Mouse (Mus musculus): ENCODE results near the gene Sbno2. TPM values are rescaled to one million over a fixed set of nuclear protein-coding genes. Genes with fewer than 3 reads are reported as not detected.
"Not testable (repeated sequence)": the region's sequence is repeated elsewhere in the genome, so short reads cannot be mapped to it uniquely, and the experiment has no call there.

Gene Sbno2
- polyA plus RNA-seq, 1 experiment from 2014 or later: 15.2 TPM

DNA sequence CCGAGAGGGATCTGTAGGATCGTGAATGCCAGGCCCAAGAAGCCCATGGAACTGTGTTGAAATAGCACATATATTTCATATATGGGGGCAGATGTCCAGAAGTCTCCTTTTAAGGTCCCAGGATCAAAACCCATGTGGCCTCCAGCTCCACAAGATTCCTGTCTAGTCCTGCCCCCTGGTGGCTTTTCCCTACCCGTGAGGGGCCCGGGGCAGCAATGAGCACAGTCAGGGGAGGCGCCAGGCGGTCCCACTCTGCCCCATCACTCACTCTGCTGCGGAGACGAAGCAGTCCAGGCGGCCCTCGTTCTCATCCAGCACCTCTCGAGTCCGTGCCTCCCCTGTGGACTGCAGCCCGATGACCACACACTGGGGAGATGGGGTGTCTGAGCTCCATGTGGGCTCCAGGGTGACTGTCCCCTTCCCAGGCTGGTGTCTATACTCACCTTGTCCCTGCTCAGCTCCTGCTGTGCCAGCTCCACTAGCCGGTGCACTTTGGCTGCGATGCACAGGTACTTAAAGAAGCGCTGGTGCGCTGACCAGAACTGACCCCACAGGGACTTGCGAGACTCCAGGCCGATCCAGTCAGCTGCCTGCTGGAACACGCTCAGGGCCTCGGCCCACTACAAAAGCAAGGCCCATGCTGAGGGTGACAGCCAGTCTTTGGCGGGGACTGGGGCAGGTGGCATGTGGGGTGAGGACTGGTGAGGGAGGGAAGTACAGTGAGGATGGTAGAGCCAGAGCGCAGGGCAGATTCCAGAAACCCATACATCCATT, 41.3 kb downstream of the Sbno2 start:
- ATAC-seq (ENCODE audit: low FRiP score, low read depth): no peak
- 73% methylated on average over 23 of the region's 23 CpGs for WGBS
- H3K9ac ChIP-seq: peak overlapping the region; percentile 36; the same call in 1 of the 2 replicates
- H3K4me3 ChIP-seq: no peak overlapping the region
- peaks cover 64% of the 10 kb centered on the region for H3K36me3 ChIP-seq
- H3K4me1 ChIP-seq: no peaks in the 10 kb centered on the region
- H3K9me3 ChIP-seq: no peaks in the 10 kb centered on the region
- H3K27me3 ChIP-seq: no peaks in the 10 kb centered on the region
- no peak overlapping the region for H3K27ac ChIP-seq
- H3K4me2 ChIP-seq (replicated peaks): no peak overlapping the region

DNA sequence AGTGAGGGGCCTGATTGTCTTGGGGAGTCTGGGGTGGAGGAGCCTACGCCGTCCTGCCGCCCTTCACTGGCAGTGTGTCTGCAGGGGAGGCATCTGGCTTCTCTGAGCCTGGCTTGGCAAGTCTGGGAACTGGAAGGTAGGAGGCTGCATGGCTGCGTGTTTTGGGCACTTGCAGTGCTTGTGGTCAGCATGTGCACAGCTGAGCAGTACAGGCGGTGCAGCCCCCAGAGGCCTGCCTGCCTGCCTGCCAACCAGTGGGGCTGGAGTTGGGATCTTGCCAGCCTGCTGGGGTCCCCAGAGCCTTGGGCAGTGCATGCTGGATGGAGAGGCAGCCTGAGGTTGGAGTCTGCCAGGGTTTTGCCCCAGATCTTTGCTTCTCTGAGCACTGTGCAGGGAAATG, 42.3 kb downstream of the Sbno2 start:
- 92% methylated on average over 5 of the region's 5 CpGs for WGBS
- ATAC-seq (ENCODE audit: low FRiP score, low read depth): no peak
- H3K36me3 ChIP-seq: peaks cover 73% of the 10 kb centered on the region
- H3K4me2 ChIP-seq (replicated peaks): no peak overlapping the region
- no peaks in the 10 kb centered on the region for H3K9me3 ChIP-seq
- H3K4me3 ChIP-seq: no peak overlapping the region
- no peak overlapping the region for H3K27ac ChIP-seq
- H3K27me3 ChIP-seq: no peaks in the 10 kb centered on the region
- H3K4me1 ChIP-seq: no peaks in the 10 kb centered on the region
- H3K9ac ChIP-seq: 0 out of 2 replicates have a peak overlapping the region, but pooled peaks have one; percentile 36

DNA sequence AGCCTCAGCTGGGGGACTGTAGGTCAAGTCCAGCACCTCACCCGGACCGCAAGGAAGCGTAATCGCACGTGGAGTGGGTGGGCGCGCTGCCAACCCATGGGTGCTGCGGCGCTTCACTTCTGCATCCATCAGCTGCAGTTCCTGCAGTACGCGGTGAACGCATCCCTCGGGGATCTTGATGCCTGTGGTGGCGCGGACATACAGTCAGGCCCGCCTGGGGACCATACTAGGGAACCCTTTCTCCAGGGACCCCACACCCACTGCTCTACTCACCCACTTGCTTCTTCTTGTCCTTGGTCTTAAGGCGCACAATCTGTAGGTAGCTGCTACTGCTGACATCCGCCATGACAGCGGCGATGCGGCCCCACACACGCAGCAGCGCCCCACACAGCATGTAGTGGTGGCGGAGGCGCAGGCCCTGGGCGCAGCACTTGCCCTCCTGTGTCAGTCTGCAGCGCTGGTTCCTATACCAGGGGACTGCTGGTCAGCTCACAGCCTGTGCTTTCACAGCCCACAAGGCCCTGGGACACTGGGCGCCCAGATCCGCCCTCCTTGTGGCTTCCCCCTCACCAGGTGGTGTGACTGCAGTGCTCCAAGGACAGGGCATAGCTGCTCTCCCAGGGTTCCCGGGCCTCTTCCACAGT, 47.6 kb downstream of the Sbno2 start:
- WGBS: 79% methylated on average over 30 of the region's 30 CpGs
- H3K4me2 ChIP-seq (replicated peaks): no peak overlapping the region
- H3K4me1 ChIP-seq: peaks cover 20% of the 10 kb centered on the region
- no peaks in the 10 kb centered on the region for H3K27me3 ChIP-seq
- H3K9me3 ChIP-seq: no peaks in the 10 kb centered on the region
- ATAC-seq (ENCODE audit: low FRiP score, low read depth): no peak
- H3K36me3 ChIP-seq: peaks cover 74% of the 10 kb centered on the region
- H3K27ac ChIP-seq: no peak overlapping the region; the same call in 1 of the 2 replicates
- no peak overlapping the region for H3K4me3 ChIP-seq
- H3K9ac ChIP-seq: no peak overlapping the region; the same call in 1 of the 2 replicates

DNA sequence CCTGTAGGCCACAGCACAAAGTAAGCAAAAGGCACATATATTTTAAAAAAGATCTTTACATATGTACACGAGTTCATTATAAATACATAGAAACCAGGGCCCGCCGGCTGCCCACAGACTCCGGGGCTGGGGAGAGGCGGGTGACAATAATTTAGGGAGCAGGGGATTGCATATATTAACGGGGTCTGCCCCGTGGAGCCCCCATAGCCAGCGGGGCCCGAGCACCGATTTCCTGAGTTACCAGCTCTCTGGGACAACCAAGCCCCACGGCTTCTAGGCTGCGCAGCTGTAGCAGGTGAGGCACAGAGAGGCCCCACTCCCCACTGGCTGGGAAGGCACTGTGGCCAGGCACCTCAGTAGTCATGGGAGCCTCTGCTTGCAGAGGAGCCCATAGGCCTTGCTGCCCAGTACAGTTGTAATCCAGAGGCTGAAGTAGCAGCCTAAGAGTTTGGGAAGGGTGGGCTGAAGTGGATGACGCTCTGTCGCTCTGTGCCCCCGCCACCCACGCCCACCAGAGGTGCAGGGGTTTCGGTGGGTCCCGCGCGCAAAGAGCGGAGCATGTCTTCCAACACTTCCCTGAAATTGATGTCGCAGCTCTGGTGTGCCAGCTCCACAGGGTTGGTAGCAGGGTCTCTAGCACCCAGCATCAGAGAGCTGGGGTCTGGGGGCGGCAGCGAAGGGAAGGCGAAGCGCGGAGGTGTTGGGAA, 48.2 kb downstream of the Sbno2 start:
- H3K4me2 ChIP-seq (replicated peaks): no peak overlapping the region
- no peaks in the 10 kb centered on the region for H3K9me3 ChIP-seq
- 90% methylated on average over 27 of the region's 27 CpGs for WGBS
- no peaks in the 10 kb centered on the region for H3K27me3 ChIP-seq
- H3K4me3 ChIP-seq: no peak overlapping the region
- peak overlapping the region; percentile 31; the same call in 1 of the 2 replicates for H3K9ac ChIP-seq
- no peak for ATAC-seq (ENCODE audit: low FRiP score, low read depth)
- peaks cover 67% of the 10 kb centered on the region for H3K36me3 ChIP-seq
- H3K27ac ChIP-seq: no peak overlapping the region; the same call in 1 of the 2 replicates
- H3K4me1 ChIP-seq: peaks cover 21% of the 10 kb centered on the region

DNA sequence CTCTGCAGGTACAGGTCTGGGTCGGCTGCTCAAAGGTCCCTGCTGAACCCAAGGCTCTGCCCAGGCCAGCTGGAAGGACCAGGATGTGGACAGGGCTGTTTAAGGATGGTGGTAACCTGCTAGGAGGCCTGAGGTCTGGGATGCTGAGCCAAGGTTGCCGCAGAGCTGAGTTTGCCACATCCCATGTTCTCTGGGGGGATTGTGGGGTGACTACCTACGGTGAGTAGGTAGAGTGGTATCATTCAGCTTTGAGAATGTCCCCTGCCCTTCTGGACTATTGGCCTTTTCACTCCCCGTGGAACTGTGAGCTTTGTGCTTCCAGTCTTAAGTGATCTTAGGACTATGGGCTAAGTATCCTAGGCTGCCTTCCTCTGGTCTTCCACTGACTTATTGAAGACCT, 48.9 kb downstream of the Sbno2 start:
- ATAC-seq (ENCODE audit: low FRiP score, low read depth): no peak
- Histone ChIP-seq H3K4me2 (replicated peaks) (no peak overlapping the region), H3K36me3 (peaks cover 62% of the 10 kb centered on the region), H3K27ac (no peak overlapping the region), H3K4me3 (no peak overlapping the region), H3K9me3 (no peaks in the 10 kb centered on the region), H3K4me1 (peaks cover 28% of the 10 kb centered on the region), H3K27me3 (no peaks in the 10 kb centered on the region), H3K9ac (no peak overlapping the region)
- WGBS: 88% methylated on average over 4 of the region's 4 CpGs

DNA sequence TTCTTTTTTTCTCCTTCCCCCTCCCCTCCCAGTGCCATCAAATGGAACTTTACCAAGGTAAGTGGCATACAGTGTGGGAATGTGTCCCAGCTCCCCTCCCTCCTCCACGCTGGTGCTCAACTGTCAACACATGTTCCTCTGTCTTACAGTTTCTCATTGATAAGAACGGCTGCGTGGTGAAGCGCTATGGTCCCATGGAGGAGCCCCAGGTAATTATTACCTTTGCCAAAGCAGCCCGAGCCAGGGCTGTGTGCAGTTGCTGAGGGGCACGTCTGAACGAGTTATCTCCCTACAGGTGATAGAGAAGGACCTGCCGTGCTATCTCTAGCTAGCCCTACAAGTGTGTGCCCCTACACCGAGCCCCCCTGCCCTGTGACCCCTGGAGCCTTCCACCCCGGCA, 49.5 kb downstream of the Sbno2 start:
- no peak overlapping the region for H3K27ac ChIP-seq
- ATAC-seq (ENCODE audit: low FRiP score, low read depth): no peak
- no peaks in the 10 kb centered on the region for H3K9me3 ChIP-seq
- H3K4me2 ChIP-seq (replicated peaks): no peak overlapping the region
- 77% methylated on average over 9 of the region's 10 CpGs for WGBS
- H3K4me3 ChIP-seq: no peak overlapping the region
- no peaks in the 10 kb centered on the region for H3K27me3 ChIP-seq
- peaks cover 56% of the 10 kb centered on the region for H3K36me3 ChIP-seq
- no peak overlapping the region for H3K9ac ChIP-seq
- peaks cover 28% of the 10 kb centered on the region for H3K4me1 ChIP-seq

DNA sequence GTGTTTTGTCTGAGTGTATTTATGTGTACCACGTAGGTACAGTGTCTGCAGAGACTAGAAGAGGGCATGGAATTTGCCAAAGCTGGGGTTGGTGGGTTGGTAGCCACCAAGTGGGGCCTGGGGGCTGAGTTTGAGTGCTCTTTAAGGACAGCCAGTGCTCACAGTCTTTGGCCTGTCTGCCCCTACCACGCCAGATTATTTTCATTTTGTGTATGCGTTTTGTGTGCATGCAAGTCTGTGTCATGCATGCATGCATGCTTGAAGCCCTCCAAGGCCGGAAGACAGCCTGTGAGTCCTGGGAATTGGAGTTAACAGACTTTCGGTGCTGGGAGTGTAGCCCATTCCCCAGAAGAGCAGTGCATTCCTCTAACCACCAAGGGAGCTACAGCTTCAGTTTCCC, 50.0 kb downstream of the Sbno2 start:
- 79% methylated on average over 5 of the region's 5 CpGs for whole genome bisulfite sequencing
- Histone ChIP-seq H3K4me2 (replicated peaks) (peak overlapping the region; percentile 87), H3K27ac (no peak overlapping the region), H3K4me3 (peak overlapping the region; percentile 73), H3K36me3 (peaks cover 51% of the 10 kb centered on the region), H3K9ac (peak overlapping the region; percentile 50), H3K9me3 (no peaks in the 10 kb centered on the region), H3K4me1 (peaks cover 28% of the 10 kb centered on the region), H3K27me3 (no peaks in the 10 kb centered on the region)
- no peak for ATAC-seq (ENCODE audit: low FRiP score, low read depth)

DNA sequence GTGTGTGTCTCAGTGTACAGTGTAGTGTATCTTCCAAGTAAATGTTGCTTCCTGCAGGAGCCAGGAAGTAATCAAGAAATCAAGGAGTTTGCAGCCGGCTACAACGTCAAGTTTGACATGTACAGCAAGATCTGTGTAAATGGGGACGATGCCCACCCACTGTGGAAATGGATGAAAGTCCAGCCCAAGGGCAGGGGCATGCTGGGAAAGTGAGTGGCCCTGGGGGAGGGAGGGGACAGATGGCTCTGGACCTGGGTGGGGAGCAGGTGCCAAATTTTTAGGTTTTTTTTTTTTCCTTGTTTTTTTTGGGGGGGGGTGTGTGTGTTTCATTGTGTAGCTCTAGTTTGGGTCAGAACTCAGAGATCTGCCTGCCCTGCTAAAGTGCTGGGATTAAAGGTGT, 50.5 kb downstream of the Sbno2 start:
- Histone ChIP-seq H3K9ac (peak overlapping the region; percentile 87), H3K4me3 (peak overlapping the region; percentile 73), H3K4me1 (peaks cover 28% of the 10 kb centered on the region), H3K36me3 (peaks cover 46% of the 10 kb centered on the region), H3K4me2 (replicated peaks) (peak overlapping the region; percentile 87)
- not testable (repeated sequence) for H3K27ac ChIP-seq; ATAC-seq (ENCODE audit: low FRiP score, low read depth); H3K27me3 ChIP-seq; H3K9me3 ChIP-seq
- WGBS: 30% methylated on average over 3 of the region's 3 CpGs

DNA sequence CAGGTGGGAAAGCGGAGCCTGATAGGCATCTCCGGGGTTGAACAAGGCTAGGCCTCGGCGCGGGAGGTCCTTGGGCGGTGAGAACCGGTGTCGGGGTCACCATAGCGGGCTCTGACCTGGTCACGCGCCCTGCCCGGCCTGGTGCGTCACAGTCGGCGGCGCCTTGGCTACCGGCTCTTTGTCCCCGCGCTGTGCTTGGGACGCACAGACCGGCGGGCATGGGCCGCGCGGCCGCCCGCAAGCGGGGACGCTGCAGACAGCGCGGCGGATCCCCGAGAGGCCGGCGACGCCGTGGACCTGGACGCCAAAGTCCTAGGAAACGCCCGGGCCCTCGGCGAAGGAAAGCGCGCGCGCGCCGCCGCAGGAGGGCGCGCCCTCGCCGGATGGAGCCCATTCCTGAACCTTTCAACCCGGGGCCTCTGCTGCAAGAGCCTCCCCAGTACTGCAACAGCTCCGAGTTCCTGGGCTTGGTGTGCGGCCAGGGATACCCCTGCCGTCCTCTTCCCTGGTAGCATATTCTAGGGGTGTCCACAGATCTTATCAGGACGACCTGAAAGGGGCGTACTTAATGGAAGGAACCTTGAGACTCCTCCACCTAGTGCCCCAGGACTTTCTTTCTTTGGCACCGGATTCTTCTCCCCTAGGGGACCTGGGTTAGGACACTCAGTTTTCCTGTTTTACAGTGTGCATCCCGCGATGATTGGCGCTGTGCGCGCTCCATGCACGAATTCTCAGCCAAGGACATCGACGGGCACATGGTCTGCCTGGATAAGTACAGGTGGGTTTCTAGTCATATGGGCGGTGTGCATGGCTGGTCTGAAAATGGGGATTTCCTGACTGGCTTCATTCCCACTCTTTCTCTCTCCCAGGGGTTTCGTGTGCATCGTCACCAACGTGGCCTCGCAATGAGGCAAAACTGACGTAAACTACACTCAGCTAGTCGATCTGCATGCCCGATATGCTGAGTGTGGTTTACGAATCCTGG, 51.2 kb downstream of the Sbno2 start:
- H3K36me3 ChIP-seq: peaks cover 38% of the 10 kb centered on the region
- 1% methylated on average over 77 of the region's 77 CpGs for WGBS

DNA sequence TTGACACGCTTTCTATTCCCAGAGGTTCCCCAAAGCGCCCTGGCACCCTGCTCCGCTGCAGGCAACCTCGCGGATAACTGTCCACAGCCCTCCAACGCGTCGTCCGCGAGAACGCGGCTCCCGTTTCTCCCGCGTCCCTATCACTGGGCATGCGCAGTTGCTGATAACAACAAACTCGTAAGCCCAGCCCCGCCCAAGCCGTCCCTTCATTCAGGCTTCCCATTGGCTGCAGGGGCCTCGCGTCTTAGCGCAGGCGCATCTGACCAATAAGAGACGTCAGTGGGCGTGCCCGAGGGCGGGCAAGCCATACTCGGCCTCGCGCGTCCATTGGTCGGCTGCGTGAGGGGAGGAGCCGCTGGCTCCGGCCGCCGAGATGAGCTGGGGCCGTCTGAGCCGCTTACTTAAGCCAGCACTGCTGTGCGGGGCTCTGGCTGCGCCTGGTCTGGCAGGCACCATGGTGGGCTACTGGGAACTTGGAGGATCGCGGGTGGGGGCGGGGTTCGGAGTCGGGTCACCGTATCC, 52.1 kb downstream of the Sbno2 start:
- Histone ChIP-seq H3K27ac (peak overlapping the region; percentile 97), H3K27me3 (no peaks in the 10 kb centered on the region), H3K9ac (peak overlapping the region; percentile 87), H3K4me2 (replicated peaks) (peak overlapping the region; percentile 87), H3K36me3 (peaks cover 31% of the 10 kb centered on the region), H3K9me3 (no peaks in the 10 kb centered on the region), H3K4me3 (peak overlapping the region; percentile 73), H3K4me1 (peaks cover 31% of the 10 kb centered on the region)
- ATAC-seq (ENCODE audit: low FRiP score, low read depth): peak; percentile 96
- WGBS: under 1% methylated on average over 46 of the region's 47 CpGs

More for the DNA sequence above, 51.2 kb downstream of the Sbno2 start:
- Histone ChIP-seq H3K9ac (peak overlapping the region; percentile 87), H3K4me1 (peaks cover 28% of the 10 kb centered on the region), H3K4me2 (replicated peaks) (peak overlapping the region; percentile 87), H3K27me3 (no peaks in the 10 kb centered on the region), H3K27ac (peak overlapping the region; percentile 97), H3K4me3 (peak overlapping the region; percentile 73), H3K9me3 (no peaks in the 10 kb centered on the region)
- peak; percentile 49 for ATAC-seq (ENCODE audit: low FRiP score, low read depth)

DNA sequence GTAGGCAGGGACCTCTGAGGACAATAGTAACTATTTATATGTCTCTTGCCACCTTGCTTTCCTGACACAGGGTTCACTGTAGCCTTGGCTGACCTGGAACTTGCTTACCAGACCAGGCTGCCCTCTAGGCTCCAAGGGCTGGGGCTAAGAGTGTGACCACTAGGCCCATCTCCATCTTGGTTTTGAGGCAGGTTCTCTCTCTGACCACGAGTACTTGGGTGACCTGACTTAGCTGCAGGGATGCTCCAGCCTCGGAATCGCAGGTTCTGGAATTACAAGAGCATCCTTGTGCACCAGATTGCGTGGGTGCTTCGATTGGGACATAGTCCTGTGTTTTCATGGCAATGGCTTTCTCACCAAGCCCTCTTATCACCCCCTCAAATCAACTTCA, 53.0 kb downstream of the Sbno2 start:
- 84% methylated on average over 5 of the region's 5 CpGs for WGBS
- no peak for ATAC-seq (ENCODE audit: low FRiP score, low read depth)
- H3K4me1 ChIP-seq: peaks cover 37% of the 10 kb centered on the region
- H3K4me2 ChIP-seq (replicated peaks): peak overlapping the region; percentile 87; the same call in 1 of the 2 replicates
- no peaks in the 10 kb centered on the region for H3K27me3 ChIP-seq
- H3K4me3 ChIP-seq: no peak overlapping the region
- no peak overlapping the region for H3K27ac ChIP-seq
- H3K36me3 ChIP-seq: peaks cover 22% of the 10 kb centered on the region
- H3K9me3 ChIP-seq: no peaks in the 10 kb centered on the region
- no peak overlapping the region for H3K9ac ChIP-seq

Measured in limb, embryonic 13.5 days (tissue).